Mouse (Mus musculus): ENCODE results near the gene Akap1. TPM values are rescaled to one million over a fixed set of nuclear protein-coding genes. Genes with fewer than 3 reads are reported as not detected.
"Not testable (repeated sequence)": the region's sequence is repeated elsewhere in the genome, so short reads cannot be mapped to it uniquely, and the experiment has no call there.

Akap1 gene
- polyA plus RNA-seq, 1 experiment, result 41.3 TPM

- not testable (repeated sequence) for H3K36me3 ChIP-seq (ENCODE audit: control insufficient read depth, insufficient read depth, low read length); H3K4me1 ChIP-seq (replicated peaks; ENCODE audit: control insufficient read depth, insufficient read depth, low read length); H3K27ac ChIP-seq (ENCODE audit: control insufficient read depth, insufficient read depth, low read length); H3K4me3 ChIP-seq (ENCODE audit: control insufficient read depth, insufficient read depth, low read length); H3K27me3 ChIP-seq (ENCODE audit: control insufficient read depth, insufficient read depth, low read length)
- WGBS, result 98% methylated on average over 18 of the region's 24 CpGs
- peak; percentile 52 for DNase-seq
These were observed 27.7 kb upstream of the Akap1 start for GRCm38 (mm10) chr11:88891921-88892561.

DNA sequence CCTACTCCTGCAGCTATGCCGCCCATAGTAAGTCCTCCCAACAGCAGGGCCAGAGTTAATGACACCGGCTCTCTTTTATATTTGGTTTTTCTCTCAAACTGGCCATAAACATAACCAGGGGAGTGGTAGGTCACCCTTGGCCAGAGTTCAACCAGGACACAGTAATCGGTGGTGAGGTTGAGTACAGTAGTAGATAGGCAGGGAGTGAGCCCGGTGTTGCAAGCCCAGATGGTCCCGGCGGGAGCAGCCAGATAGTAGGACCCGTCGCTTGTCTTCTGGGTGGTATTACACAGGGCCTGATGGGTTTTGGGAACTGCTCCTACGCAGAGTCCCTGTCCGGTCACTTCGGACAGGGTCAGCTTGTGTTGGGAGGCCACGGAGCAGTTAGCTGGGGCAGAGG is 27.1 kb upstream of the Akap1 start:
- not testable (repeated sequence) for H3K4me1 ChIP-seq (replicated peaks; ENCODE audit: control insufficient read depth, insufficient read depth, low read length); H3K27me3 ChIP-seq (ENCODE audit: control insufficient read depth, insufficient read depth, low read length); H3K4me3 ChIP-seq (ENCODE audit: control insufficient read depth, insufficient read depth, low read length); H3K27ac ChIP-seq (ENCODE audit: control insufficient read depth, insufficient read depth, low read length); H3K36me3 ChIP-seq (ENCODE audit: control insufficient read depth, insufficient read depth, low read length)
- DNase-seq, result peak; percentile 17
- WGBS, result 96% methylated on average over 9 of the region's 12 CpGs

GRCm38 (mm10) chr11:88890904-88891303 is 26.5 kb upstream of the Akap1 start:
- H3K27ac ChIP-seq (ENCODE audit: control insufficient read depth, insufficient read depth, low read length); DNase-seq; H3K4me1 ChIP-seq (replicated peaks; ENCODE audit: control insufficient read depth, insufficient read depth, low read length); H3K27me3 ChIP-seq (ENCODE audit: control insufficient read depth, insufficient read depth, low read length); H3K36me3 ChIP-seq (ENCODE audit: control insufficient read depth, insufficient read depth, low read length); H3K4me3 ChIP-seq (ENCODE audit: control insufficient read depth, insufficient read depth, low read length): not testable (repeated sequence)
- WGBS, result 98% methylated on average over 7 of the region's 11 CpGs

GRCm38 (mm10) chr11:88888996-88889395 is 24.6 kb upstream of the Akap1 start:
- H3K27me3 ChIP-seq (ENCODE audit: control insufficient read depth, insufficient read depth, low read length), result no peaks in the 10 kb centered on the region

DNA sequence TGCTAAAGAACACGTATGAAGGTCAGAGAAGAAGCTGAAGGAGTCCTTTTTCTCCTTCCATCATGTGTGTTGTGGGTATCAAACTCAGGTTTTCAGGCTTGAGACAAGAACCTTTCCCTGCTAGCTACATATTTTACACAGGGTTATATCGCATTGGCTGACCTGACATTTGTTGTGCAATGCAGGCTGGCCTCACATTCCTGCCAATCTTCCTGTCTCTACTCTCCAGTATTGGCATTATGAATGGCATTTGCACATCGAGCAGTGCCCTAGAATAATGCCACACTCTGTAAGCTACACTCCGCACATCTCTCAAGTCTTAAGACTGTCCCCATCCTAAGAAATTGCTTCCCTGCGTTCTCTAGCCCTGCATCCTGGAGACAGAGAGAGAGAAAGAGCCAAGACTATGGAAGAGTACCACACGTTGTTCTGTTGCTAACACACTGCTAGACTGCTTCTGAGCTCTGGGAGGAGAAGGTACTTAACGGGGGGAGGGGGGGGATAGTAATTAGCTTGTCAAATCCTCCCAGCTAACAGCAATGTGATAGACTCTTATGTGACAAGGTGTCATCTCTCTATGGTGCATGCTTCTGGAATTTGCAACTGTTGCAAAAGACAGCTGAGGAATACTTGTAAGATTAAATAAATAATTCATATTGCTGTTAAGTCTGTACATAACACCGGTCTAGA is 20.1 kb upstream of the Akap1 start:
- 91% methylated on average over 8 of the region's 8 CpGs for WGBS
- Histone ChIP-seq H3K27ac (ENCODE audit: control insufficient read depth, insufficient read depth, low read length) (no peak overlapping the region), H3K4me1 (replicated peaks; ENCODE audit: control insufficient read depth, insufficient read depth, low read length) (no peaks in the 10 kb centered on the region), H3K4me3 (ENCODE audit: control insufficient read depth, insufficient read depth, low read length) (no peak overlapping the region), H3K36me3 (ENCODE audit: control insufficient read depth, insufficient read depth, low read length) (no peaks in the 10 kb centered on the region), H3K27me3 (ENCODE audit: control insufficient read depth, insufficient read depth, low read length) (no peaks in the 10 kb centered on the region)
- no peak for DNase-seq
- no peak for TF ChIP-seq CTCF (IDR thresholded peaks at IDR 0.05; ENCODE audit: borderline replicate concordance, control insufficient read depth, extremely low read depth, insufficient read depth, low read length, poor library complexity)
- TF ChIP-seq POLR2A (IDR thresholded peaks at IDR 0.05; ENCODE audit: control insufficient read depth, extremely low read depth, insufficient read depth, low read length, poor library complexity), result no peak

More at GRCm38 (mm10) chr11:88888996-88889395, 24.6 kb upstream of the Akap1 start:
- Histone ChIP-seq H3K4me3 (ENCODE audit: control insufficient read depth, insufficient read depth, low read length) (no peak overlapping the region), H3K27ac (ENCODE audit: control insufficient read depth, insufficient read depth, low read length) (no peak overlapping the region), H3K4me1 (replicated peaks; ENCODE audit: control insufficient read depth, insufficient read depth, low read length) (no peaks in the 10 kb centered on the region), H3K36me3 (ENCODE audit: control insufficient read depth, insufficient read depth, low read length) (no peaks in the 10 kb centered on the region)
- 93% methylated on average over 2 of the region's 2 CpGs for WGBS
- TF ChIP-seq CTCF (IDR thresholded peaks at IDR 0.05; ENCODE audit: borderline replicate concordance, control insufficient read depth, extremely low read depth, insufficient read depth, low read length, poor library complexity) (no peak), POLR2A (IDR thresholded peaks at IDR 0.05; ENCODE audit: control insufficient read depth, extremely low read depth, insufficient read depth, low read length, poor library complexity) (no peak)
- DNase-seq, result no peak

DNA sequence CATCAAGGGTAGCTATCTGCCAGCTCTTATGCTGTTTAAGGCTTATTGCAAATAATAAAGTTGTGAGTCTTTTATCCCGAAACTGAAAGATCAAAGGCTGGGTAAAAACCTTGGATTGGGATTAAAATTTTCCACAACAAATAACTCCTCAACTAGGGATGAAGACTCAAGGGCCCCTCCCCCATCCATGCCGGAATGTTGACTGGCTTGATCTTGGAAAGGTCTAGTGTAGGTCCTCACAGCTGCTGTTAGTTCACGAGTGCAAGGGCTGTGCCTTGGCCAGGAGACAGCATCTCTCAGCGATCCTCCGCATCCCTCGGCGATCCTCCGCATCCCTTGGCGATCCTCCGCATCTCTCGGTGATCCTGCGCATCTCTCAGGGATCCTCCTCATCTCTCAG is 13.6 kb upstream of the Akap1 start:
- H3K27ac ChIP-seq (ENCODE audit: control insufficient read depth, insufficient read depth, low read length), result no peak overlapping the region
- H3K27me3 ChIP-seq (ENCODE audit: control insufficient read depth, insufficient read depth, low read length), result peaks cover 8% of the 10 kb centered on the region; the same call in 1 of the 2 replicates
- TF ChIP-seq POLR2A (IDR thresholded peaks at IDR 0.05; ENCODE audit: control insufficient read depth, extremely low read depth, insufficient read depth, low read length, poor library complexity), result no peak
- no peak for TF ChIP-seq CTCF (IDR thresholded peaks at IDR 0.05; ENCODE audit: borderline replicate concordance, control insufficient read depth, extremely low read depth, insufficient read depth, low read length, poor library complexity)
- no peak for DNase-seq
- no peaks in the 10 kb centered on the region for H3K36me3 ChIP-seq (ENCODE audit: control insufficient read depth, insufficient read depth, low read length)
- H3K4me3 ChIP-seq (ENCODE audit: control insufficient read depth, insufficient read depth, low read length), result no peak overlapping the region
- no peaks in the 10 kb centered on the region for H3K4me1 ChIP-seq (replicated peaks; ENCODE audit: control insufficient read depth, insufficient read depth, low read length)
- WGBS, result 93% methylated on average over 12 of the region's 12 CpGs

DNA sequence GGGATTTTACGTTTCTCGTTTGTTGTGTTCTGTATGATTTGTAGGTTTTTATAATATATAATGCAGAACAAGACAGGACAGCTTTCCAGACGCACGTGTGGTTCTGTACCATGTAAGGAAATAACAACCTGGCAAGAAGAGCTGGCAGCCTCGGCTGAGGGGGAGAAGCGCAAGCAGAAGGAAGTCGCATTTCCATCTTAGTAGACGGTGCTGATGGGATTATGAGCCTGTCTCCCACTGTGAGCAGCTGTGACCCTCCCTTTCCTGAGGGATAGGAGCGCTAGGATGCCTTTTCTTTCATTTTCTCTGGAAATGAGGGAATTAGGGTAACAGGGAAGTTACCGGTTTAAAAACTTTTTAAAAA is 9.3 kb upstream of the Akap1 start:
- WGBS, result 4% methylated on average over 10 of the region's 10 CpGs
- no peaks in the 10 kb centered on the region for H3K36me3 ChIP-seq (ENCODE audit: control insufficient read depth, insufficient read depth, low read length)
- no peak for DNase-seq
- no peak overlapping the region for H3K4me3 ChIP-seq (ENCODE audit: control insufficient read depth, insufficient read depth, low read length)
- no peak for TF ChIP-seq POLR2A (IDR thresholded peaks at IDR 0.05; ENCODE audit: control insufficient read depth, extremely low read depth, insufficient read depth, low read length, poor library complexity)
- TF ChIP-seq CTCF (IDR thresholded peaks at IDR 0.05; ENCODE audit: borderline replicate concordance, control insufficient read depth, extremely low read depth, insufficient read depth, low read length, poor library complexity), result no peak
- no peaks in the 10 kb centered on the region for H3K4me1 ChIP-seq (replicated peaks; ENCODE audit: control insufficient read depth, insufficient read depth, low read length)
- no peak overlapping the region for H3K27ac ChIP-seq (ENCODE audit: control insufficient read depth, insufficient read depth, low read length)
- peaks cover 12% of the 10 kb centered on the region for H3K27me3 ChIP-seq (ENCODE audit: control insufficient read depth, insufficient read depth, low read length)
